Mouse (Mus musculus): ENCODE measurements around the gene Slc35a3.
"Not testable (repeated sequence)": the region's sequence is repeated elsewhere in the genome, so short reads cannot be mapped to it uniquely, and the experiment has no call there.

Gene Slc35a3

GRCm38 (mm10) chr3:116712436-116712881 is at the start of gene Slc35a3:
Gene Slc35a3, minus strand, starts transcription at chr3:116712831.
- DNase-seq (ENCODE audit: low spot score in 2 of 2), result no peak

- no peak for DNase-seq (ENCODE audit: low spot score in 2 of 2)
Observed at GRCm38 (mm10) chr3:116752818-116753217, 40.2 kb upstream of the Slc35a3 start.

GRCm38 (mm10) chr3:116751191-116751860 is 38.7 kb upstream of the Slc35a3 start:
- DNase-seq (ENCODE audit: low spot score in 2 of 2), result peak in 1 of 2 experiments; percentile 16

- peak in 1 of 2 experiments; percentile 29 for DNase-seq (ENCODE audit: low spot score in 2 of 2)
Observed at GRCm38 (mm10) chr3:116748391-116749170, 36.0 kb upstream of the Slc35a3 start.

GRCm38 (mm10) chr3:116747648-116748047 is 35.0 kb upstream of the Slc35a3 start:
- DNase-seq (ENCODE audit: low spot score in 2 of 2), result not testable (repeated sequence)

- DNase-seq (ENCODE audit: low spot score in 2 of 2), result no peak
Observed at GRCm38 (mm10) chr3:116740963-116741362, 28.3 kb upstream of the Slc35a3 start.

- no peak for DNase-seq (ENCODE audit: low spot score in 2 of 2)
Observed at GRCm38 (mm10) chr3:116740106-116740505, 27.5 kb upstream of the Slc35a3 start.

- DNase-seq (ENCODE audit: low spot score in 2 of 2), result no peak
Observed at GRCm38 (mm10) chr3:116737326-116737731, 24.7 kb upstream of the Slc35a3 start.

- no peak for DNase-seq (ENCODE audit: low spot score in 2 of 2)
Observed at GRCm38 (mm10) chr3:116729483-116730174, 17.0 kb upstream of the Slc35a3 start.

- DNase-seq (ENCODE audit: low spot score in 2 of 2), result no peak
Observed at GRCm38 (mm10) chr3:116726807-116727206, 14.2 kb upstream of the Slc35a3 start.

- DNase-seq (ENCODE audit: low spot score in 2 of 2), result no peak
Observed at GRCm38 (mm10) chr3:116723496-116724481, 11.2 kb upstream of the Slc35a3 start.

- DNase-seq (ENCODE audit: low spot score in 2 of 2), result no peak
Observed at GRCm38 (mm10) chr3:116722980-116723379, 10.3 kb upstream of the Slc35a3 start.

- DNase-seq (ENCODE audit: low spot score in 2 of 2), result no peak
Observed at GRCm38 (mm10) chr3:116718951-116719350, 6.3 kb upstream of the Slc35a3 start.

- DNase-seq (ENCODE audit: low spot score in 2 of 2), result no peak
Observed at GRCm38 (mm10) chr3:116713031-116713430, 400 bp upstream of the Slc35a3 start.

GRCm38 (mm10) chr3:116711624-116712435 is 801 bp downstream of the Slc35a3 start:
- peak; percentile 46 to 67 for DNase-seq (ENCODE audit: low spot score in 2 of 2)

GRCm38 (mm10) chr3:116710941-116711340 is 1.7 kb downstream of the Slc35a3 start:
- DNase-seq (ENCODE audit: low spot score in 2 of 2), result no peak

- DNase-seq (ENCODE audit: low spot score in 2 of 2), result no peak
Observed at GRCm38 (mm10) chr3:116705637-116706204, 6.9 kb downstream of the Slc35a3 start.

GRCm38 (mm10) chr3:116703835-116704234 is 8.8 kb downstream of the Slc35a3 start:
- no peak for DNase-seq (ENCODE audit: low spot score in 2 of 2)

- DNase-seq (ENCODE audit: low spot score in 2 of 2), result no peak
Observed at GRCm38 (mm10) chr3:116702647-116703272, 9.9 kb downstream of the Slc35a3 start.
